Mouse (Mus musculus): ENCODE data around the gene Tmem190. TPM values are rescaled to one million over a fixed set of nuclear protein-coding genes. Genes with fewer than 3 reads are reported as not detected.

Tmem190 gene
- total RNA-seq (2021) (not detected), polyA plus RNA-seq (2012; rRNA removed) (not detected in 2 replicates)
- long read RNA-seq, result 0 reads

GRCm38 (mm10) chr7:4782759-4783158 is at the start of gene Tmem190, which contains the start of gene Il11:
Gene Tmem190 (plus strand): TSS chr7:4782937.
Gene Il11 (minus strand): TSS chr7:4782859.
- no peak for DNase-seq

- DNase-seq, result peak; percentile 61
These were observed 49.8 kb upstream of the Tmem190 start for GRCm38 (mm10) chr7:4732968-4733392.

- peak; percentile 26 for DNase-seq
These were observed 43.6 kb upstream of the Tmem190 start for GRCm38 (mm10) chr7:4739041-4739543.

GRCm38 (mm10) chr7:4739544-4740275 is 43.0 kb upstream of the Tmem190 start, which contains the start of gene Kmt5c:
Gene Kmt5c (plus strand): TSS chr7:4740115.
- peak; percentile 99 for DNase-seq

- DNase-seq, result no peak
These were observed 42.4 kb upstream of the Tmem190 start for GRCm38 (mm10) chr7:4740309-4740727.

- peak; percentile 77 for DNase-seq
These were observed 41.6 kb upstream of the Tmem190 start for GRCm38 (mm10) chr7:4741151-4741550.

- no peak for DNase-seq
These were observed 40.9 kb upstream of the Tmem190 start for GRCm38 (mm10) chr7:4741672-4742481.

GRCm38 (mm10) chr7:4742482-4742819 is 40.3 kb upstream of the Tmem190 start:
- no peak for DNase-seq

- no peak for DNase-seq
These were observed 39.4 kb upstream of the Tmem190 start for GRCm38 (mm10) chr7:4743354-4743753.

GRCm38 (mm10) chr7:4744886-4745285 is 37.9 kb upstream of the Tmem190 start:
- no peak for DNase-seq

GRCm38 (mm10) chr7:4746326-4746980 is 36.3 kb upstream of the Tmem190 start:
- no peak for DNase-seq

- DNase-seq, result no peak
These were observed 35.4 kb upstream of the Tmem190 start for GRCm38 (mm10) chr7:4747156-4747899.

GRCm38 (mm10) chr7:4748321-4748720 is 34.4 kb upstream of the Tmem190 start:
- no peak for DNase-seq

GRCm38 (mm10) chr7:4749169-4749568 is 33.6 kb upstream of the Tmem190 start:
- DNase-seq, result no peak

GRCm38 (mm10) chr7:4751971-4752820 is 30.5 kb upstream of the Tmem190 start:
- DNase-seq, result peak; percentile 42

GRCm38 (mm10) chr7:4752821-4753570 is 29.7 kb upstream of the Tmem190 start, which contains the start of gene Cox6b2:
Gene Cox6b2 (minus strand): TSS chr7:4753094.
- peak; percentile 72 for DNase-seq

GRCm38 (mm10) chr7:4759670-4760069 is 23.1 kb upstream of the Tmem190 start:
- no peak for DNase-seq

- DNase-seq, result no peak
These were observed 17.6 kb upstream of the Tmem190 start for GRCm38 (mm10) chr7:4764946-4765710.

- no peak for DNase-seq
These were observed 11.5 kb upstream of the Tmem190 start, which contains the start of gene Fam71e2 for GRCm38 (mm10) chr7:4771202-4771601. Gene Fam71e2 (minus strand): TSS chr7:4771302.
